Mouse (Mus musculus): Measurements from ENCODE around the gene Cyb561d2. TPM values are rescaled to one million over a fixed set of nuclear protein-coding genes. Genes with fewer than 3 reads are reported as not detected.

The Cyb561d2 gene
- total and polyA plus RNA-seq, 2 experiments = 11.0 to 33.7 TPM

- peaks cover 4% of the 10 kb centered on the region; the same call in 1 of the 2 replicates for H3K36me3 ChIP-seq (ENCODE audit: control insufficient read depth, insufficient read depth, low read length)
- H3K79me2 ChIP-seq (ENCODE audit: control insufficient read depth, insufficient read depth, low read length) = no peaks in the 10 kb centered on the region
- H3K4me3 ChIP-seq (ENCODE audit: insufficient read depth, low read depth, low read length) = peak within 1 kb of the TSS; percentile 61
- H3K4me1 ChIP-seq (ENCODE audit: control insufficient read depth, insufficient read depth, low read length) = peaks cover 25% of the 10 kb centered on the region
- peak within 1 kb of the TSS; percentile 88 for H3K27ac ChIP-seq (replicated peaks; ENCODE audit: insufficient read depth, low read depth, low read length)
- DNase-seq (ENCODE audit: extremely low read depth, low read depth, low spot score) = peak; percentile 99
- 9% methylated on average over 46 of the region's 46 CpGs for WGBS
- TF ChIP-seq CTCF (IDR thresholded peaks at IDR 0.05; ENCODE audit: low read depth, low read length) (no peak), POLR2A (IDR thresholded peaks at IDR 0.05; ENCODE audit: extremely low read depth, insufficient read depth, low read length) (no peak)
- H3K27me3 ChIP-seq (ENCODE audit: control insufficient read depth, insufficient read depth, low read length) = no peaks in the 10 kb centered on the region
- H3K9ac ChIP-seq (ENCODE audit: low read depth, low read length) = peak within 1 kb of the TSS; percentile 28
Observed at GRCm38 (mm10) chr9:107586974-107587832, 45.2 kb upstream of the Cyb561d2 start, which contains the start of gene Ifrd2. Gene Ifrd2 (plus strand): TSS chr9:107587642.

- no peaks in the 10 kb centered on the region for H3K36me3 ChIP-seq (ENCODE audit: control insufficient read depth, insufficient read depth, low read length)
- H3K79me2 ChIP-seq (ENCODE audit: control insufficient read depth, insufficient read depth, low read length) = no peaks in the 10 kb centered on the region
- DNase-seq (ENCODE audit: extremely low read depth, low read depth, low spot score) = no peak
- H3K27me3 ChIP-seq (ENCODE audit: control insufficient read depth, insufficient read depth, low read length) = no peaks in the 10 kb centered on the region
- H3K9ac ChIP-seq (ENCODE audit: low read depth, low read length) = no peak overlapping the region
- no peak overlapping the region for H3K27ac ChIP-seq (replicated peaks; ENCODE audit: insufficient read depth, low read depth, low read length)
- H3K4me3 ChIP-seq (ENCODE audit: insufficient read depth, low read depth, low read length) = no peak overlapping the region
- peaks cover 30% of the 10 kb centered on the region for H3K4me1 ChIP-seq (ENCODE audit: control insufficient read depth, insufficient read depth, low read length)
- WGBS = 88% methylated on average over 5 of the region's 5 CpGs
- TF ChIP-seq POLR2A (IDR thresholded peaks at IDR 0.05; ENCODE audit: extremely low read depth, insufficient read depth, low read length) (no peak), CTCF (IDR thresholded peaks at IDR 0.05; ENCODE audit: low read depth, low read length) (no peak)
Observed at GRCm38 (mm10) chr9:107586504-107586903, 44.5 kb upstream of the Cyb561d2 start.

GRCm38 (mm10) chr9:107583174-107583573 lies 41.2 kb upstream of the Cyb561d2 start:
- TF ChIP-seq CTCF (IDR thresholded peaks at IDR 0.05; ENCODE audit: low read depth, low read length) (no peak), POLR2A (IDR thresholded peaks at IDR 0.05; ENCODE audit: extremely low read depth, insufficient read depth, low read length) (no peak)
- H3K4me3 ChIP-seq (ENCODE audit: insufficient read depth, low read depth, low read length) = no peak overlapping the region

GRCm38 (mm10) chr9:107582509-107583062 lies 40.6 kb upstream of the Cyb561d2 start:
- Histone ChIP-seq H3K27me3 (ENCODE audit: control insufficient read depth, insufficient read depth, low read length) (no peaks in the 10 kb centered on the region), H3K27ac (replicated peaks; ENCODE audit: insufficient read depth, low read depth, low read length) (peak overlapping the region; percentile 28), H3K4me1 (ENCODE audit: control insufficient read depth, insufficient read depth, low read length) (peaks cover 21% of the 10 kb centered on the region), H3K4me3 (ENCODE audit: insufficient read depth, low read depth, low read length) (no peak overlapping the region), H3K36me3 (ENCODE audit: control insufficient read depth, insufficient read depth, low read length) (peaks cover 2% of the 10 kb centered on the region; the same call in 1 of the 2 replicates), H3K9ac (ENCODE audit: low read depth, low read length) (no peak overlapping the region), H3K79me2 (ENCODE audit: control insufficient read depth, insufficient read depth, low read length) (peaks cover 9% of the 10 kb centered on the region; the same call in 1 of the 2 replicates)
- TF ChIP-seq CTCF (IDR thresholded peaks at IDR 0.05; ENCODE audit: low read depth, low read length) (no peak), POLR2A (IDR thresholded peaks at IDR 0.05; ENCODE audit: extremely low read depth, insufficient read depth, low read length) (no peak)
- peak; percentile 80 for DNase-seq (ENCODE audit: extremely low read depth, low read depth, low spot score)
- WGBS = 22% methylated on average over 7 of the region's 7 CpGs

More at GRCm38 (mm10) chr9:107583174-107583573, 41.2 kb upstream of the Cyb561d2 start:
- peaks cover 21% of the 10 kb centered on the region for H3K4me1 ChIP-seq (ENCODE audit: control insufficient read depth, insufficient read depth, low read length)
- no peak for DNase-seq (ENCODE audit: extremely low read depth, low read depth, low spot score)
- H3K79me2 ChIP-seq (ENCODE audit: control insufficient read depth, insufficient read depth, low read length) = peaks cover 5% of the 10 kb centered on the region; the same call in 1 of the 2 replicates
- H3K27me3 ChIP-seq (ENCODE audit: control insufficient read depth, insufficient read depth, low read length) = no peaks in the 10 kb centered on the region
- H3K27ac ChIP-seq (replicated peaks; ENCODE audit: insufficient read depth, low read depth, low read length) = peak overlapping the region; percentile 13
- H3K9ac ChIP-seq (ENCODE audit: low read depth, low read length) = no peak overlapping the region
- peaks cover 2% of the 10 kb centered on the region; the same call in 1 of the 2 replicates for H3K36me3 ChIP-seq (ENCODE audit: control insufficient read depth, insufficient read depth, low read length)
- WGBS = 89% methylated on average over 14 of the region's 14 CpGs

GRCm38 (mm10) chr9:107581584-107581983 lies 39.6 kb upstream of the Cyb561d2 start:
- peak; percentile 61 for DNase-seq (ENCODE audit: extremely low read depth, low read depth, low spot score)
- H3K4me1 ChIP-seq (ENCODE audit: control insufficient read depth, insufficient read depth, low read length) = peaks cover 21% of the 10 kb centered on the region

More at GRCm38 (mm10) chr9:107581584-107581983, 39.6 kb upstream of the Cyb561d2 start:
- Histone ChIP-seq H3K36me3 (ENCODE audit: control insufficient read depth, insufficient read depth, low read length) (peaks cover 2% of the 10 kb centered on the region; the same call in 1 of the 2 replicates), H3K27ac (replicated peaks; ENCODE audit: insufficient read depth, low read depth, low read length) (peak overlapping the region; percentile 57), H3K9ac (ENCODE audit: low read depth, low read length) (peak overlapping the region; percentile 74), H3K4me3 (ENCODE audit: insufficient read depth, low read depth, low read length) (no peak overlapping the region), H3K79me2 (ENCODE audit: control insufficient read depth, insufficient read depth, low read length) (peaks cover 15% of the 10 kb centered on the region; the same call in 1 of the 2 replicates), H3K27me3 (ENCODE audit: control insufficient read depth, insufficient read depth, low read length) (no peaks in the 10 kb centered on the region)
- WGBS = 33% methylated on average over 4 of the region's 4 CpGs
- no peak for TF ChIP-seq POLR2A (IDR thresholded peaks at IDR 0.05; ENCODE audit: extremely low read depth, insufficient read depth, low read length)
- no peak for TF ChIP-seq CTCF (IDR thresholded peaks at IDR 0.05; ENCODE audit: low read depth, low read length)
